Mouse (Mus musculus): ENCODE data around the gene Ercc5.

Gene Ercc5

DNA sequence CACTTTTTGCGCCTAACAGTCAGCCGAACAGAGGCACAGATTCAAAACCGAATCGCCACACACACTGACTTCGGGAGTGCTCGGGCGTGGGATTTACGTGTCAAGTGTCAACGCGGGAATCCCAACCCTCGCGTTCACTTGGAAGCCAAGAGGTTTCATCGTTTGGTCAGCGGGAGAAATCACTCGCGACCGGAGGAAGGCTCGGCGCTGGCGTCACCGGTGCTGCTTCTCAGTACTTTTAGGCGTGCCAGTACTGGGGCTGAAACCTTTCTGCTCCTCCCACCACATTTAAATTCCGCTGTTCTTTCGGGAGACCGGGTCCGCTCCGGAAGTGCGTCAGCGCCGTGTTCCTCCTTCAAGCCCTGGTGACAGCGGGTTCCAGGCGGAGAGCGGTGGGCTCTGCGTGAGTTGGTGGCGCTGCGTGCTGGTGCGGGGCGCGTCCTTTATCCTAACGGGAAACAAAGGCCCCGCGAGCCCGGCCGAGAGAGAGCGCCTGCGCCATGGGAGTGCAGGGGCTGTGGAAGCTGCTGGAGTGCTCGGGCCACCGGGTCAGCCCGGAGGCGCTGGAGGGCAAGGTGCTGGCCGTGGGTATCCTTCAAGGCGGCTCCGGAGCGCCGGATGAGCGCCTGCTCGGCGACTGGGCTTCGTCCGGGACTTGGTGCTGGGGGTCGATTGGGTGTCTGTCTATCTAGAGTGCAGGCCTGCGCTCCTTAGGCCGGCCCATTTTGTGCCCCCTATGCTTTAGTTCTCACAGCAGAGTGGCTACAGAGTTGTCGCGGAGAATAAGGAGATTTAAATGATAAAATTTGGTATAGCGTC is at the start of gene Ercc5:
Gene Ercc5 (plus strand): TSS at position 182 of the 819 bp plus-strand sequence.
- peak; percentile 97 for DNase-seq (ENCODE audit: low read depth, low spot score)

DNA sequence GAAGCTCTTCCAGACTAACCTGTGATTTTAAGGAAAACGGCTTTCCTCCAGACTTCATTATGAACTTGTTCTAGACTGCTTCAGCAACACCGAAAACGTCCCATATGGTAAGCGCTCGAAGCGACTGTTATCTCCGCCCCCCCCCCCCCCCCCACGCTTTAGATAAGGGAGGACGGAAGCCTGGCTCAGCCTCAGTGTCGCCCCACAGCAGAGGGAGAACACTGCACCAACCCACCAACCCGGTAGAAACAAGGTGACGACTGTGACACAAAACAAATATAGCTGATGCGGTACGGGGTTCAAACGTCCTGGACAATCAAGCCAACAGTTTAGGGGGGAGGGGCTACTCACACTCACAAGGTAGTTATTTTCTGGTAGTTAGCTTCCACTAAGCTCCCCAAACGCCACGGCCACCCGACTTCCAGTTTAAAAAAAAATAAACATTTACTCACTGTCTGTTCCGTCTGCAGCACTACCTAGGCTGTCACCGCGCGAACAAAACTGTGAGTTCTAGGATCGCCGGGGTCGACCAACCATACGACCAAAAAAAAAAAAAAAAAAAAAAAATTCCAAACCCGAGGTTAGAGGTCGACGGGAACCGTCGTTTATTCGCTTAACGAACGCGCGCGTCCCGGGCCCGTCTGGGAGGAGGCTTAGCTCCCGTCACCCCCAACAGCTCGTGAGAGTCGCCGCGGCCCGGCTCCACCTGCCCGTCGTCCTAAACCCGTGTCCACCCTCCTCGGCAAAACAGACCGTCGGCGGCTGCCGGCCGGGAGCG is 45.9 kb upstream of the Ercc5 start:
- DNase-seq (ENCODE audit: low read depth, low spot score) = peak; percentile 20

DNA sequence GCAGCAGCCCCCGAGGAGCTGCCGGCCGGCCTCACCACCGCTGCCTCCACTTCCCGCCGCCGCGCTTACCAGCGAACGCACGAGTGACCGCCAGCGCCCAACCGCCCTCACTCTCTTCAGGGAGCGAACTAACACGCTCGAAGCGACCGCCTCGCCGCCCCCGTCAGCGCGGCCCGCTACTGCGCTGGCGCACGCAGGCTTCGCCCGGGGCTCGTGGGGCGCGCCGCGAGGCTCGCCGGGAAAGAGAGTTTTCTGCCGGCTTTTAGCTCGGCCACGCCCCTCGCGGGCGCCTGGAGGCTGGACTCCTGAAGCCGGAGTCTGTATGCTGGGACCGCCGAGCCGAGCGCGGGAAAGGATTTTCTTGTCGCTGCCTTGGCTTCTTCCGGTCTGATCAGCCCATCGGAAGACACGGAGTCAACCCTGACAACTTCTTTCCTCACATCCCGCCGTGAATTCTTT is 45.3 kb upstream of the Ercc5 start, which contains the start of gene Tex30:
Gene Tex30 (minus strand): TSS at position 183 of the 459 bp plus-strand sequence.
- peak; percentile 98 for DNase-seq (ENCODE audit: low read depth, low spot score)

DNA sequence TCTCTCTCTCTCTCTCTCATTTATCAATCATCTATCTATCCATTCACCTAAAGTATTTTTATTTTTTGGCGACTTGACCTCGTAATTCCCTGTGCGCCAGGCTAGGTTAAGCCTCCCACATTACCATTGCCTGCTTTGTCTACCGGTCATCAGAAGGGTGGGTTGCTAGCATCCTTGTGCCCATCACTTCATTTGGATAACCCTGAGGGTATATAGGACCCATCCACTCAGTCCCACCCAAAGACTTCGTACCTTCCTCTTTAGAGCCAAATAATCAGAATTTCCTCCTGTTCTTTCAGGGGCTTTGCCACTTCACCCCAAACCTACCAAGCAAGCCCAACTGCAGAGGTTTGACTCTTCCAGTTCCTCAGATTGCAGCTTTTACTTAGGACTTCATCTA is 44.6 kb upstream of the Ercc5 start:
- DNase-seq (ENCODE audit: low read depth, low spot score) = no peak

DNA sequence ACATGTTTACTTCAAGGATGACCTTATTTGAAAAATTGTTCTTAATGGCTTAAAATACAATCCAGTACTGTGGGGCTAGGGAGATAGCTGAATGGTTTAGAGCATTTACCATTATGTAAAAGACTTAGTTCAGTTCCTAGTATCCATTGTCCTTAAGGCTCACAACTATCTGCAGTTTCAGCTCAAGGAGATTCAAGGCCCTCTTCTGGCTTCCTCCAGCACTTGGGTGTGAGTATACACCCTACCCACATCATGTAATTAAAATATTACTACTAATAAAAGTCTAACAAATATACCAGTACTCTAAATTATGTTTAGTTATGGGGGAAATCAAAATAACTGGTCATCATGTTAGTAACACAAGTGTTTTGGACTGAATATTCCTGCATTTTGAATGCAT is 30.0 kb upstream of the Ercc5 start:
- DNase-seq (ENCODE audit: low read depth, low spot score) = no peak

DNA sequence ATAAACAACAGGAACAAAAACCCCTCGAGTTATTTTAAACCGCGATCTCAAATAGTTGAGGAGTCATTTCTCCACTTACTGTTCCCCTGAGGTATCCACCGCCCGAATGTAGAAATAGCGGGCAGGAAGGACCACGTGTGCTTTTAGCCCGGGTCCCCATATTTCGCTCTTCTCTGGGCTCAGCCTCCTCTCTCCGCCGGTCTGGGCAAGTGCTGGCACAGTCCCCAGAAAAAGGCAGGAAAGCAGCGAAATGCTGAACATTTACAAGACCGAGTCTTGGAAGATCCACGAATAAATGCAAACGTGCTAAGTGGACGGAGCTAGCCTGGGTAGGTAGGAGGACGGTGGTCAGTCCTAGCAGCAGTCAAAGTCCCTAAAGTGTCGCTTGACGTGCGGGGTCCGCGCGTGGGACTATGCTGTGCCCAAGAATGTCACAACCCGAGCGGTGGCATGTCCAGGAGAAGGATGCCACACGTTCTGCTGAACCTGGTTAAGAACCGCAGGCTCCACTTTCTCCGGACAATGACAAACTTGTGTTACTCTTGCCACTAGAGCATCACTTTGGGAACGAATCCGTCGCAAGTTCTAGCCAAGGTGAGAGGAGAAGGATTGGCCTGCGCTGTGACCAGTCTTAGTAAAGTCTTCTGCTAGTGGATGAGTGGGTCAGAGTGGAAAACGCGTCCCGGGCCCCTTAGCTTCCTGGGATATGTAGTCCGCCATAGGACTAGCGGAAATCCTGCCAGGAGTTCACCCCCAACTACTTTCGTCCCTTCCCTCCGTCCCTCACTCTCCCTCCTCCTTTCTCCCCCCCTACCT is 29.1 kb upstream of the Ercc5 start, which contains the start of the genes Kdelc1 and Bivm:
Gene Kdelc1 (minus strand): TSS at position 570 of the 816 bp plus-strand sequence.
Gene Bivm (plus strand): TSS at position 719 of the 816 bp plus-strand sequence.
- peak; percentile 99 for DNase-seq (ENCODE audit: low read depth, low spot score)

DNA sequence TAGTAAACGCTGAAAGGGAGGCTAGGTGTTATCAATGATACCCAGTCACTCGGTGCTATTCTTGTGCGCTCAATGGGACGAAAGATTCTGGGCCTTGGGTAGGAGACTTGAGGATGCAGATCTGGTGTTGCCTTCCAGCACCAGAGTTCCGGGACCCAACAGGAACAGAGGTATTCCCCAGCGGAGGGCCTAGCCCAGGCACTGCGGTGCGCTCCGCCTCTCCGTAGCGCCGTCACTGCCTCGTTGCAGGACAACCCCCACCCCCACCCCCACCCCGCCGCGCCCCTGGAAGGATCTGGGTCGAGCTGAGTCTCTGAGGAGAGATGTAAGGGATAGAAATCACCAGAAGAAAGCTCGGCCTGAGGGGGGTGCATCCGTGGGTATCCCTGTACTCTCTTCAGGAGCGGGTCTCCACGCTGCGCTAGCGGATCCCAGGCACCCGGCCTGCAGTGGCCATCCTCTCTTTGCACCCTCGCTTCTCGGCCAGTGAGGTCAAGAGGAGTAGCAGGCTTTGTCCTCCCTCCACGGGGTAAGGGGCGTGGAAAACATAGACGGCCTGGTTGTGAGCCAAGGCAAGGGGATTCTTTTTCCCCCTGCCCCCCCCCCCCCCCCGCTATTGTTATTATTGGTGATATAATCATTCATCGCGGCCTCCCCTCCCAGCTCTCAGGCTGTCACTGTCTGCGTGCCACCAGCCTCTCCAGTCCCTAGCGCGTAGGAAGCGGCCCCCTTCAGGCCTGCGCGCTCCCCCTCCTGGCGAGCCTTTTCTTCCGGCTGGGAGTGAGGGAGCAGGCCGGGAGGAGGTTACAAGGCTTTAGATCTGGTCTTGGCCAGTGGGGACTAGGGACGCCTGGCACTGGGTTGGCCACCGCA is 28.1 kb upstream of the Ercc5 start:
- DNase-seq (ENCODE audit: low read depth, low spot score) = peak; percentile 93

DNA sequence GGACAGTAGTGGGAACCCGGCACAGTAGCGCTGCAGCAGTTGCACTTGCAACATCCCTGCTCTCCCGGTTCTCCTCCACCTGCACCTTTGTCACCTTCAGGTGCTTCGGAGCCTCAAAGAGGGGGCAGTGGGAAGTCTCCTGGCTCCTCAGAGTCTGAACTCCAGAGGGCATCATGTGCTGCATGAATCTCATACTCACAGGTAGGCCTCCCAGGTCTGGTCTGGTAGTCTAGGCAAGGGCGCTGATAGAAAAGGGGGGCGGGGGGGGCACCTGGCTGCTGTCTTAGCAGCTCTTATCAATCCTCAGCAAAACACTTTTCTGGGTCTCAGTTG is 27.5 kb upstream of the Ercc5 start:
- DNase-seq (ENCODE audit: low read depth, low spot score) = no peak

DNA sequence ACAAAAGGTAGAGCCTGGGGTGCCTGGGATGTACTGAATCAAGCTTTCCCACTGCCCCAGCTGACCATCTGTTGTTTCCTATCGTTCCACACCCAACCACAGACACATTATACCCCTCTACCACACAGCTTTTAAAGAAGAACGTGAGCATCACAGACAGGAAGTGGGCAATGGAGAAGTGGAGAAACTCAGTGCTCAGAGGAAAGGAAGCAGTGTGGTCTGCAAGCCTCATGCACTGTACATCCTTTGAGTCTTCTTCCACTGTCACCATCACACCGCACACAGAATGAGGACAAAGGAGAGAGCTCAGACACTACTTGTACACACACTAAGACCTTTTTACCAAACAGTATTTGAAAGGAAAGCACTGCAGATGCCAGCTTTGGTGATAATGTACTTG is 25.3 kb upstream of the Ercc5 start:
- no peak for DNase-seq (ENCODE audit: low read depth, low spot score)

DNA sequence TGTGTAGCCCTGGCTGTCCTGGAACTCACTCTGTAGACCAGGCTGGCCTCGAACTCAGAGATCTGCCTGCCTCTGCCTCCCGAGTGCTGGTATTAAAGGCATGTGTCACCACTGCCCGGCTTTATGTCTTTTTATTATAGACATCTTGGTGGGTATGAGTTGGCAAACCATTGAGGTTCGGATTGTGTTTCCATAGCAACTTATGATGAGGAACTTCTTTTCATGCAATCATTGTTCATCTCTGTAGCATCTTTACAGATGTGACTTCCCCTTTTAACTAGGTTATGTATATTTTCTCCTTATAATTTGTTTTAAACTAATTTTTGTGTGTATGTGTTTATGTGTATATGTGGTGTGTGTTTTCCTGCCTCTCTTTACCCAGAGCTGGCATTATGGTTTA is 22.0 kb upstream of the Ercc5 start:
- no peak for DNase-seq (ENCODE audit: low read depth, low spot score)

DNA sequence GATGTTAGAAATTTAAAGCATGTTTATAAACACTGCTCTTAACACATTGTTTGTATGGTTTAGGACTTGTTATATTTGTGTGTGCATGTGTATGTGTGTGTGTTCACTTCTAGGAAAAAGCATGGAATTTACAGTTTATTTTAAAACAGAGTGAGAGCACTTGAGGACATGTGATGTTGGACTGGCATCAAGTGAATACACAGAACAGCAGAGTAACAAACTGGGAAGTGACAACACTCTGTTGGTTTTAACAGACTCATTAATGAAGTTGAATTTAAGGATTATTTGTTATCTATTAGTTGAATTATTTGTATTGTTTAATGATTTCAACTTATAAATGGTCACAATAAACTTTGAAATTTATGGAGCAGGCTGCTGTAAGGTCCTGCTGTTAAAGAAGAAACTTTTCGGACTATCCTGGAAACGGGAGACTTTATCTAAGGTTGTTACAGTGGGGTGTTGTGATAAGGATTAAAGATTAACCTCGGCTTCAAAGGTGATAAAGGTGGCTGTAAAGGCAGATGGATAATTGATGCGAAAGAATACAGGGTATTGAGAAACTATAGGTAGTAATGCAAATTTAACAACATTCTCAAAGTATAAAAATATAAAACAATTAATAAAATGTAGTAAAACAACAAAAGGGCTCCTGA is 17.5 kb upstream of the Ercc5 start:
- no peak for DNase-seq (ENCODE audit: low read depth, low spot score)

DNA sequence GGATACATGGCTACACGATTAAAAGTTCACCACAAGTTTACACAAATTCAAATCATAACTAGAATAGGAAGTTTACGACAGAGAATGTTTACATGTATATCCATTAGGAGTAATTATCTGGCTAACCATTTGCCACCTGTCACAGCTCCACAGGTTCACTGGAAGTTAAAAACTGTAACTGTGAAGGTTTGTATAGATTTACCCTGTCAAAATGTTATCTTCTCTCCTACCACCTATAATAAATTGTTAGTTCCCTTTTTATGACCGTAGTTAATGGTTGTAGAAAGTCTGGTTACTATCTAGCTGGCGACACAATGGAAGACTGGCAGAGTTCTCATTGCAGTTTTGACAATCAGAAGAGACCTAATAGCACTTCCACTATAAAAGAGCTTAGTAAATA is 7.3 kb upstream of the Ercc5 start:
- no peak for DNase-seq (ENCODE audit: low read depth, low spot score)

DNA sequence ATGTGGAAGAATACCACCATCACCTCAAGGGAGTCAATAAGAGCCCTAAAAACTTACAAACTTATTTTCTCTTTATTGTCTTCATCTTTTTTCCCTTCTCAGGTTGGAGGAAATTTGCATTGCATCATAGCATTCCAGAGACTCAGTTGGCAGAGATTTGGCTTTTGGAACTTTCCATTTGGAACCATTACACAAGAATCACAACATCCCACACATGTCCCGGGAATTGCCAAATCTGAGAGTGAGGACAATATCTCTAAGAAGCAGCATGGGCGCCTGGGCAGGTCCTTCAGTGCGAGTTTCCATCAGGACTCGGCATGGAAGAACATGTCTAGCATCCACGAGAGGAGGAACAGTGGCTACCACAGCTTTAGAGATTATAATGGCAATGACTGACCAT is 4.8 kb upstream of the Ercc5 start:
- DNase-seq (ENCODE audit: low read depth, low spot score) = peak; percentile 62

DNA sequence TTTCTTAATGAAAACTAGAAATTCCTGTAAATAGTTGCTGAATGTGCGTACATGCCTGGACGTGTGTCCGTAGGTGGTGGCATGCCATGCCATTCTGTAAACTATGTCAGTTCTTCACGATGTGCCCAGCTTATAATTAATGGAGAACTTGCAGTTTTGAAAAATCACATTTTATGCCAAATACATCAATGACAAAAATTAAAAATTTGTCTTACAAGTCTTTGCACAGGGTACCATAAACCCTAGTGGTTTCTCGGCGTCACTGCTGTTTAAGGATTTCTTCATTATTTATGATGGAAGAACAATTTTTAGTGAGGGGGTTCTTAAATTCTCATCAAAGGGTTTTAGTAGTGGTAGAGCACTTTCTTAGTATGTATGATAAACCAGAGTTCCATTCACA is 1.2 kb downstream of the Ercc5 start:
- DNase-seq (ENCODE audit: low read depth, low spot score) = peak; percentile 13

DNA sequence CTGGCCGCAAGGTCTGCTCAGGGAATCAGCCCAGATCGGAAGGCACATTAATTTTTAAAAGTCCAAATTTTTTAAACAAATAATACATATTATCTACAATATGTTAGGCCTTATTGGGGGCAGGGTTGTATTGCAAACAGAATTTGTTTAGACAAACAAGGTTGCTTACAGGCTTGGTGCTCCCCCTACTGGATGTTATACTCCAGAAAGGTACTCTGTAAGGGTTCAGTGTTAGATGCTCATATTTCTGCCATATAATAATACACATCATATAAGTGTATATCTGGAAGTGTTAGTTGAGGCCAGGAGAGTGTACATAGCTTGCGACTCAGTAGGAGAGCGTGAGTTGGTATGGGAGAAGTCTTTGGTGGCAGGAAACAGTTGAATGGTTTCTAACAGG is 7.7 kb downstream of the Ercc5 start:
- peak; percentile 42 for DNase-seq (ENCODE audit: low read depth, low spot score)

DNA sequence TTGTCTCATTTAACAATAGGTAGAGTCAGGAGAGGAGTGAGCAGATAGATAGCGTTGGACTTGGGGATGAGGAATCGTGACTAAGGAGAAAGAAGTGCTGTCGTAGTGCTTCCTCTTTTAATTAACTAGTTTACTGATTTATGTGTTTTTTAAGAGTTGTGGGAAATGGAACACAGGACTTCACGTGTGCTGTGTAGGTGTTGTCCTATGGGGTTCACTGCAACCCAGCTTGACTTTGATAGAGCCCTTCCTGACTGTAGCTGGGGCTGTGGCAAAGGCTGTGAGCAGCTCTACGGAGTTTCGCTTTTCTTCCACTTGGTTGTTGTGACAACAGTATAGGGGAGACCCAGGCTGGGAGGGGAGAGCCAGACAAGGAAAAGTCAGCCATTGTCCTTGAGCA is 10.8 kb downstream of the Ercc5 start:
- DNase-seq (ENCODE audit: low read depth, low spot score) = no peak

DNA sequence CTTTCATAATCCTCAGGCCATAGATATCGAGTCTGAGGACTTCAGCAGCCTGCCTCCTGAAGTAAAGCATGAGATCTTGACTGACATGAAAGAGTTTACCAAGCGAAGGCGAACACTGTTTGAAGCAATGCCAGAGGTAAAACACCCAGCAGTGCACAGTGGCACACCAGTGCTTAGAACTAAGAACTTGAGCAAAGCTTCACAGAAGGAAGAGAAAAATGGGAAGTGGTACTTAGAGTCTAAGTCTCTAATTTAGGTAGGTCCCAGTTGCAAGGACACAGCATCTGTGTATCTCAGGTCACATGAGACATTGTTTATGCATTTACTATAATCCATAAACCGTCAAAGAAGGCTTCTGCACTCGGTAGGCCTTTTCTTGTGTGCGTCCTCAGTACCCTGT is 14.3 kb downstream of the Ercc5 start:
- DNase-seq (ENCODE audit: low read depth, low spot score) = no peak

DNA sequence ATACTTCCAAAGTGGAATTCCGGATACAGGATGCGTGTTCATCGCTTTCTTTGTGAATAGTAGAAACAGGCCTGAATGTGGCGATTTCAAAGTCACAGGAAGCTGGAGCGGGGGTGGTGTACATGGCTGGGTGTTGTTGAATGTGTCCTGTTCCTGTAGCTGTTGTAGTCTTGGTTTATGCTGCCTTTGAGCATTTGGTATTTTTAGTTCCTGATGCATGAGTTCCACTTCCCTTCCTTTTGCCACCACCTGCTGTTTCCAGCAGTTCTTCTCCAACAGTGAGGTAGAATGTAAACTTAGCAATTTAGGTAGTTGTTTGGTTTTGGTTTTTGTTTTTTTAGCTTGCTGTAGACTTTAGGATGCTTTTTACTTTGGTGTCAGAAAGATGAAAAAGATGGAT is 14.8 kb downstream of the Ercc5 start:
- peak; percentile 14 for DNase-seq (ENCODE audit: low read depth, low spot score)

DNA sequence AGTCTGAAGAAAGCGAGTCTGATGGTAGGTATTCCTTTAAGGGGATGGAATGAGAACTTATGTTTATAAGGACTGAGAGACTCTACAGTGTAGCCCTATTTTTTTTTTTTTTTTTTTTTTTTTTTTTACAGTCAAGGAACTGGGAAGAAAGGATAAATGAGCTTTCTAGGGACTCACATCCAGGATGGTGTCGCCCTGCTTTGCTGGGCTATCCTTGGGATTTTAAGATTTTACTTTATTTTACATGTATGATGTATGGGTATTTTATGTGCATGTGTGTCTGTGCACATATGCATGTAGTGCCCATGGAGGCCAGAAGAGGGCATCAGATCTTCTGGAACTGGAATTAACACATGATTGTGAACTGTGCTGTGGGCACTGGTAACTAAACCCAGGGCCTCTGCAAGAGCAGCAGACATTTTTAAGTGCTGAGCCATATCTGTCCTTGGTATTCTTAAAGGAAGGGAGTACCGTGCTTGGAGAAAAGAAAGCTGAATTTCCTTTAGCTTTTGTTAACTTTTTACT is 20.4 kb downstream of the Ercc5 start:
- no peak for DNase-seq (ENCODE audit: low read depth, low spot score)

DNA sequence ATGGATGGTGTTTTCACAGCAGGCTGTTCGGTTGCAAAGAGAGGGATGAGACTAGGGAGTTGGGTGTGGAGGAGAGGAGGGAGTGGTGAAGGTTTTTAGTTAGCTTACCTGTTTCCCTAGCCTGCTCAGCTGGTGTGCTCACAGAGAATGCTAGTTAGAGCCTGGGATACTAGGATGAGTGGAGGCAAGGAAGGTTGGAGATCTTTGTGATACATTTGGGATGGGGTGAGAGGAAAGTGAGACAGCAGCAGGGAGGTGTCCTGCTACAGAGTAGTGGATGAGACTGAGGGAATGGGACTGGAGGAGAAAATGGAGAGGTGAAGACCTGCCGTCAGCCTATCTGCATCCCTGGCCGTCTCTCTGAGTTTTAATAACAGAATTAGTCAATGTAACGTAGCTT is 25.1 kb downstream of the Ercc5 start:
- DNase-seq (ENCODE audit: low read depth, low spot score) = no peak

Data from brain, adult 2 months (tissue).